Mouse (Mus musculus): ENCODE results near the gene Krtap17-1. TPM values are rescaled to one million over a fixed set of nuclear protein-coding genes. Genes with fewer than 3 reads are reported as not detected.

The Krtap17-1 gene
- 3.1 and 3.3 TPM in 2 replicates for polyA plus RNA-seq (2015; fragmentation: Nextera tagmentation; extraction: Ambion mirVana)

DNA sequence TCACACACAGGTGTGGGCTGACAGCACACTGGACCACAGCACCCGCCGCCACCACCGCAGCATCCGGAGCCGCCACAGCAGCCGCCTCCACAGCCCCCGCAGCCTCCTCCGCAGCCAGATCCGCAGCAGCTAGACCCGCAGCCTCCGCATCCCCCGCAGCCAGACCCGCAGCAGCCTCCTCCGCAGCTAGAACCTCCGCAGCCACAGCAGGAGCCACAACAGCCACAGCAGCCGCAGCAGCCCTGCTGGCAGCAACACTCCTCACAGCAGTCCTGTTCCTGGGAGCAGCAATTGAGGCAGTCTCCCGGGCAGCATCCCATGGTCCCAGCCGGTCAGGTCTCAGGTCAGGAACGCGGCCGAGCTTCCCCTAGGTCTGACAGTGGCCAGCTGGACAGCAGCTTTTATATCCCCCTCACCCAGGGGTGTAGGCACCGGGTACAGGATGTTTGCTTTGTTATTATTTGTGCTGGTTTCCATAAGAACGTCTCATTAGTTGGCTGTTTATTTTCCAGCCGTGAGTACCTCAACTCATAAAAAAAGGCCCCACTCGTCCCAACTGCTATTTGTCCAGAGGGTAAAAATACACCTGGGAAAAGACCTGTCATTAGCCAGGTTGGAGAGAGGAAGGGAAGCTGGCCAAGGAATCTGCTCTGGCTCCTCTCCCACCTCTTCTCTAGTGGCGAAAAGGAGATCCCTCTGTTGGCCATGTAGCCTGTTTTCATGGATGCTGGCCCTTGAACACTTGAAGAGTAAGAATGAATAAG lies at the start of gene Krtap17-1:
Krtap17-1 (minus strand) TSS at position 375 of the 764 bp plus-strand sequence.

GRCm38 (mm10) chr11:100041454-100041853 lies 47.7 kb upstream of the Krtap17-1 start, which contains the start of gene Krt34:
TSS of gene Krt34 (minus strand) at chr11:100041554.

GRCm38 (mm10) chr11:100029768-100030167 lies 36.0 kb upstream of the Krtap17-1 start, which contains the start of gene Krt33b:
TSS of gene Krt33b (minus strand) at chr11:100029868.

DNA sequence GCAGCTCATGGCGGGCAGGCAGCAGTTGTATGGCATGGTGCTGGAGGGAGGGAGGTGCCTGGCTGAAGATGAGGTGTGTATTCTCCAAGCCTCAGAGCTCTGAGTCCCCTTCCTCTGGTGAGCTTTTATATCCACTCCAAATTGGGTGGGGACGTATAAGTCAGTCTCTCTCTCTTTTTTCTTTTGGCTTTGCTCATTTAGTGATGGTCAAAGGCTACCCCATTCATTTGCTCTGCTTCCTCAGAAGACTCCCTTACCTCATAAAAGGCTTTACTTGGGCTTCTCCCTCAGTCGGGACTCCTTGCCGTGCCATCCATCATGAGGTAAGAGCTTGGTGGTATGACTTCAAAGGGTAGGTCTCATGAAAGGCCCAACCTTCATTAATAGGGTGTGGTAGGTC lies 22.3 kb upstream of the Krtap17-1 start, which contains the start of gene Krt33a:
Krt33a (minus strand) TSS at position 101 of the 400 bp plus-strand sequence.

DNA sequence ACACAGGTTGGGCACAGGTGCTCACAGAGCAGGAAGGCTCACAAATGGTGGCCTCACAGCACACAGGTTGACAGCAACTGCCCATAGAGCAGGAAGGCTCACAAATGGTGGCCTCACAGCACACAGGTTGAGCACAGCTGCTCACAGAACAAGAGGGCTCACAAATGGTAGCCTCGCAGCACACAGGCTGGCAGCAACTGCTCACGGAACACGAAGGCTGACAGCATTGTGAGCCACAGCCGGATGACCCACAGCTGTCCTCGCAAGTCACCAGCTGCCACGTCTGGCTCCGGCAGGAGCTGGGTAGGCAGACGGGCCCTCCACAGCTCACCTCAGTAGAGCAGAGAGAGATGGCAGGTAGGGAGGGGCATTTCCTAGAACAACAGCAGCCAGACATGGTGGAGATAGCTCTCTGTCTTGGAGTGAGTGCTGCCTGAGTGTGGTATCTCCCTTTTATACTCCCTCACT lies 7.6 kb downstream of the Krtap17-1 start, which contains the start of gene Krtap16-1:
Krtap16-1 (minus strand) TSS at position 418 of the 468 bp plus-strand sequence.

DNA sequence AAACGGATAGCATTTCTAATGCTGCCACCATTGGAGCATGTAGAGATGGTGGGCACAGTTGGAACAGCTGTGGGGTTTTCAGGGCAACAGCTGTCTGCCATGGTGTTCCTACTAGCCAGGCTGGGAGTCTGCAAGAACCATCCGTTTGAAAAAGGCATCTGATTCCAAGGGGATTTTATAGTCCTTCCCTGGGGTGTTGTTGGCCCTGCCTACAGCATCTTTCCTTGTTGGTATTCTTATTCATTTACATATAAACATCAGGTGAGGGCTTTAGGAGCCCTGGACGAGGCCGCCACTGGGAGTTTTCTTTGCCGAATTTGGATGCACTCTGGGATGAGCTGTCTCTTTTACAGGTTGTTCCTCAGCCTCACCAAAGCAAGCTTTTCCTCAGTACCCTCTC lies 14.8 kb downstream of the Krtap17-1 start, which contains the start of gene Krtap29-1:
Krtap29-1 (minus strand) TSS at position 101 of the 400 bp plus-strand sequence.

DNA sequence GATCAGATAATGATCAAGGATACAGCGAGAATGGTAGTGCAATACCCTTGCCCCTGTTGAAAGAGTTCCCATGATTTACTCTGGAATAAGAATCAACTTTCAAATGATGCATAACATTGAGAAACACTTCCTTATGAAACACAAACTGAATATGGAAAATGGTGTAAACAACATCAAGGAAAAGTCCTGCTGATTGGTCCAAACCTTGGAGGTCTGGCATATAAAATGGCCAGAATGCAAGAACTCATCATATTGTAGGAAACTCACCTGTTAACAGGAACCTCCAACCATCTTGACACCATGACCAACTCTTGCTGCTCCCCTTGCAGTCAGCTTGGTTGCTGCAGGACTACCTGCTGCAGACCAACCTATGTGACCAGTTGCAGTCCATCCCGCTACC lies 45.6 kb downstream of the Krtap17-1 start, which contains the start of gene Krtap9-5:
Krtap9-5 (plus strand) TSS at position 301 of the 400 bp plus-strand sequence.

Other genes starting within 250 kb of the Krtap17-1 start
- gene Gm11595, start 221.1 kb downstream of the Krtap17-1 start, polyA plus RNA-seq (2015; fragmentation: Nextera tagmentation; extraction: Ambion mirVana) = not detected in 2 replicates
- not detected in 2 replicates for gene Krtap4-8, start 213.3 kb downstream of the Krtap17-1 start, polyA plus RNA-seq (2015; fragmentation: Nextera tagmentation; extraction: Ambion mirVana)
- gene Krtap4-9, start 208.8 kb downstream of the Krtap17-1 start, polyA plus RNA-seq (2015; fragmentation: Nextera tagmentation; extraction: Ambion mirVana) = not detected in 2 replicates
- gene Gm11596, start 200.5 kb downstream of the Krtap17-1 start, polyA plus RNA-seq (2015; fragmentation: Nextera tagmentation; extraction: Ambion mirVana) = not detected in 2 replicates
- gene Gm11569, start 195.1 kb downstream of the Krtap17-1 start, polyA plus RNA-seq (2015; fragmentation: Nextera tagmentation; extraction: Ambion mirVana) = not detected in 2 replicates
- not detected in 2 replicates for gene Gm11554, start 189.5 kb downstream of the Krtap17-1 start, polyA plus RNA-seq (2015; fragmentation: Nextera tagmentation; extraction: Ambion mirVana)
- not detected in 2 replicates for gene Krtap4-13, start 184.1 kb downstream of the Krtap17-1 start, polyA plus RNA-seq (2015; fragmentation: Nextera tagmentation; extraction: Ambion mirVana)
- gene Gm11564, start 178.3 kb downstream of the Krtap17-1 start, polyA plus RNA-seq (2015; fragmentation: Nextera tagmentation; extraction: Ambion mirVana) = not detected in 2 replicates
- gene 2300003K06Rik, start 155.9 kb downstream of the Krtap17-1 start, polyA plus RNA-seq (2015; fragmentation: Nextera tagmentation; extraction: Ambion mirVana) = not detected in 2 replicates
- not detected in 2 replicates for gene Krtap4-16, start 142.4 kb downstream of the Krtap17-1 start, polyA plus RNA-seq (2015; fragmentation: Nextera tagmentation; extraction: Ambion mirVana)
- not detected in 2 replicates for gene Gm11568, start 136.1 kb downstream of the Krtap17-1 start, polyA plus RNA-seq (2015; fragmentation: Nextera tagmentation; extraction: Ambion mirVana)
- gene Gm11559, start 129.5 kb downstream of the Krtap17-1 start, polyA plus RNA-seq (2015; fragmentation: Nextera tagmentation; extraction: Ambion mirVana) = not detected in 2 replicates
- not detected in 2 replicates for gene Krtap9-1, start 120.6 kb downstream of the Krtap17-1 start, polyA plus RNA-seq (2015; fragmentation: Nextera tagmentation; extraction: Ambion mirVana)
- not detected in 2 replicates for gene Gm11567, start 114.8 kb downstream of the Krtap17-1 start, polyA plus RNA-seq (2015; fragmentation: Nextera tagmentation; extraction: Ambion mirVana)
- not detected in 2 replicates for gene Krtap31-1, start 86.1 kb downstream of the Krtap17-1 start, polyA plus RNA-seq (2015; fragmentation: Nextera tagmentation; extraction: Ambion mirVana)
- gene Gm11565, start 79.2 kb downstream of the Krtap17-1 start, polyA plus RNA-seq (2015; fragmentation: Nextera tagmentation; extraction: Ambion mirVana) = not detected in 2 replicates
- gene Krtap31-2, start 57.7 kb downstream of the Krtap17-1 start, polyA plus RNA-seq (2015; fragmentation: Nextera tagmentation; extraction: Ambion mirVana) = not detected in 2 replicates
- gene Krtap9-5, start 45.5 kb downstream of the Krtap17-1 start, polyA plus RNA-seq (2015; fragmentation: Nextera tagmentation; extraction: Ambion mirVana) = not detected in 2 replicates
- gene Krtap29-1, start 14.9 kb downstream of the Krtap17-1 start, polyA plus RNA-seq (2015; fragmentation: Nextera tagmentation; extraction: Ambion mirVana) = not detected in 2 replicates
- 0.15 TPM in 2 replicates for gene Krtap16-1, start 7.4 kb downstream of the Krtap17-1 start, polyA plus RNA-seq (2015; fragmentation: Nextera tagmentation; extraction: Ambion mirVana)
- not detected in 2 replicates for gene Krt33a, start 22.2 kb upstream of the Krtap17-1 start, polyA plus RNA-seq (2015; fragmentation: Nextera tagmentation; extraction: Ambion mirVana)
- 0.14 and 0.22 TPM in 2 replicates for gene Krt33b, start 35.9 kb upstream of the Krtap17-1 start, polyA plus RNA-seq (2015; fragmentation: Nextera tagmentation; extraction: Ambion mirVana)
- 0.09 TPM in 1 of 2 replicates, not detected in the other for gene Krt34, start 47.6 kb upstream of the Krtap17-1 start, polyA plus RNA-seq (2015; fragmentation: Nextera tagmentation; extraction: Ambion mirVana)
- not detected in 2 replicates for gene Krt31, start 56.6 kb upstream of the Krtap17-1 start, polyA plus RNA-seq (2015; fragmentation: Nextera tagmentation; extraction: Ambion mirVana)
- not detected in 2 replicates for gene Krt32, start 94.2 kb upstream of the Krtap17-1 start, polyA plus RNA-seq (2015; fragmentation: Nextera tagmentation; extraction: Ambion mirVana)
- 0.19 and 0.25 TPM in 2 replicates for gene Krt35, start 102.2 kb upstream of the Krtap17-1 start, polyA plus RNA-seq (2015; fragmentation: Nextera tagmentation; extraction: Ambion mirVana)
- gene Krt36, start 111.6 kb upstream of the Krtap17-1 start, polyA plus RNA-seq (2015; fragmentation: Nextera tagmentation; extraction: Ambion mirVana) = 0.09 TPM in 1 of 2 replicates, not detected in the other
- gene Krt13, start 127.6 kb upstream of the Krtap17-1 start, polyA plus RNA-seq (2015; fragmentation: Nextera tagmentation; extraction: Ambion mirVana) = 0.18 and 0.27 TPM in 2 replicates
- 0.13 and 0.25 TPM in 2 replicates for gene Krt15, start 141.9 kb upstream of the Krtap17-1 start, polyA plus RNA-seq (2015; fragmentation: Nextera tagmentation; extraction: Ambion mirVana)
- 5.0 and 6.1 TPM in 2 replicates for gene Krt19, start 154.7 kb upstream of the Krtap17-1 start, polyA plus RNA-seq (2015; fragmentation: Nextera tagmentation; extraction: Ambion mirVana)
- 0.09 and 0.15 TPM in 2 replicates for gene Krt9, start 199.3 kb upstream of the Krtap17-1 start, polyA plus RNA-seq (2015; fragmentation: Nextera tagmentation; extraction: Ambion mirVana)
- 0.54 and 0.75 TPM in 2 replicates for gene Krt14, start 213.6 kb upstream of the Krtap17-1 start, polyA plus RNA-seq (2015; fragmentation: Nextera tagmentation; extraction: Ambion mirVana)